Mouse (Mus musculus): ENCODE data around the gene Pcyt2. TPM values are rescaled to one million over a fixed set of nuclear protein-coding genes. Genes with fewer than 3 reads are reported as not detected.
A peak's percentile ranks its signal among the peaks of the same experiment; 100 is the strongest.

Gene Pcyt2
- total and polyA plus RNA-seq, 3 experiments: 51.8 to 111 (median 55.6) TPM

DNA sequence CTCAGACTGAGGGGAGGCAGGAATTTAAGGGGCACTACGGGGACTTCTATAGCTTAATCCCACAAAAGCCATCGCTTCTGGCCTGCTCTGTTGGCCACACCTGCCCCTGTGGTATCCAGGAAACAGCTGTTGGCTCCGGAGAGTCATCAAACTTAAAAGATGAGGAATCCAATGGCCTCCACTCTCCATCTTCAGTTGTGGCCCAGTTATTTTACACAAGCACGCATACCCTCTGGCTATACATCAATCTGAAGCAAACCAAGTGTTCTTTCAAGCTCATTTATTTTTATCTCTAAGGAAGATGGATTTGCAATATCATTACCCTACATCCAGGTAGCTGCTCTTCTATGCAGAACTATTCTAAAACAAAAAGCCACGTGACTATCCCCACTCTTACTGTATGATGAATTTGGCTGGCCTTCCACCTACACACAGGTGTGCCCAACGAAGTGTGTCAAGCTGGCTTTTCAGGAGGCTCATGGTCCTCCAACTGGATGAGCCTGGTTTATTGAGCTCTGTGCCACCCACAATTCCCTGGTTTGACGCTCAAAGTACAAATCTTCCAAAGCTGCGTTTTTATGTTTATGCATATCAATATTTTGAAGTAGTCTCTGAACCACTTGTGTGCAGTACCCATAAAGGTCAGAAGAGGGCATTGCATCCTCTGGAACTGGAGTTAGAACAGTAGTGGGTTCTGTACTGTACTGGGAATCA is 35.3 kb downstream of the Pcyt2 start:
- TF ChIP-seq EP300 (IDR thresholded peaks at IDR 0.05; ENCODE audit: insufficient read depth, low read depth, low read length): no peak
- TF ChIP-seq POLR2A (IDR thresholded peaks at IDR 0.05; ENCODE audit: insufficient read depth, low read depth, low read length): no peak
- TF ChIP-seq CTCF (IDR thresholded peaks at IDR 0.05): peak; percentile 76
- WGBS: 68% methylated on average over 8 of the region's 8 CpGs
- Histone ChIP-seq H3K4me3 (peak overlapping the region; percentile 72), H3K36me3 (ENCODE audit: control insufficient read depth, insufficient read depth, low read length) (peaks cover 6% of the 10 kb centered on the region), H3K79me2 (replicated peaks; ENCODE audit: control insufficient read depth, insufficient read depth, low read length) (peaks cover 5% of the 10 kb centered on the region), H3K9ac (ENCODE audit: low read depth, low read length) (peak overlapping the region; percentile 98; the same call in 1 of the 2 replicates), H3K27me3 (ENCODE audit: control insufficient read depth, insufficient read depth, low read length) (no peaks in the 10 kb centered on the region), H3K27ac (peak overlapping the region; percentile 94), H3K4me1 (ENCODE audit: control insufficient read depth, insufficient read depth, low read length) (peaks cover 7% of the 10 kb centered on the region)
- DNase-seq: no peak
- intact Hi-C loops (cut with DNase I): loop anchor here (2.0 to 5.0 kb wide), 3 partner anchors 30 to 130 kb away; partner anchors contain the start of genes Cenpx, Lrrc45 and Mcrip1

DNA sequence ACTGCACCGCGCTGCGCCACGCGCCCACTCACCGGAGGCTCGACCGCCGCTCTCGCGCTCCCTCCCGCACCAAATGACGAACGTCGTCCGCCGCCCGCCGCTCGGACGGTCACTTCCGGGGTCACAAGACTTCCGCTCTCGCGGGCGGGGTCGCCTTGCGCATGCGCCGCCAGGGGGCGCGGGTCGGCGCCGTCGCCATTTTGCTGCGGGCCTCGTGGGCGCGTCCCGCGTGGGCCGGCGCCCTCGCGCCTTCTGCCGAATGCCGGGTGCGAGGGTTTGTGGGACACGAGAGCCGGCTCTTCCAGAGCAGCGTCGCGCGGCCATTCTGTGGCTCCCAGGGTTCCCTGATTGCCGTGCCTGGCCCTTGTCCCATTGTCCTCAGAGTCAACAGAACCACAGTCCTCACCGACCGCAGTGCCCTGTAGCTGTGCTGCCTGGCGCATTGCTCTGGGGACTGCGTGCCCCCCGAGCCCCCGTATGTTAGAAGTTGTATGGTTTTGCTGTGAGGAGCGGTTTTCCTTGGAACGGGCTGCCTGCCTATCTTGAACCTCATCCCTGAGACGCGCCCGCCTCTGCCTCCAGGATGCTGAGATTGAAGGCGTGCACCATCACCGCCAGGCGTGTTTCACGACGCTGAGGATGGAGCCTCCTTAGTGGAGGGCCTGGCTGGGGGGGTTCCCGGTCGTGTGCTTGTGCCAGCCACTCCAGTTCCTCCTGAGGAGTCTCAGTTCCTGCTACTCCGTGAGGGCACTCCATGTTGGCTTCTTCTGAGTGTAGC is 36.1 kb downstream of the Pcyt2 start, which contains the start of gene Arhgdia:
Gene Arhgdia (minus strand): TSS at position 135 of the 778 bp plus-strand sequence.
- 3% methylated on average over 75 of the region's 75 CpGs for WGBS
- peak within 1 kb of the TSS; percentile 72 for H3K4me3 ChIP-seq
- DNase-seq: peak; percentile 93 to 94
- no peaks in the 10 kb centered on the region for H3K27me3 ChIP-seq (ENCODE audit: control insufficient read depth, insufficient read depth, low read length)
- H3K36me3 ChIP-seq (ENCODE audit: control insufficient read depth, insufficient read depth, low read length): peaks cover 6% of the 10 kb centered on the region
- peaks cover 7% of the 10 kb centered on the region for H3K4me1 ChIP-seq (ENCODE audit: control insufficient read depth, insufficient read depth, low read length)
- H3K9ac ChIP-seq (ENCODE audit: low read depth, low read length): peak within 1 kb of the TSS; percentile 98
- H3K27ac ChIP-seq: peak within 1 kb of the TSS; percentile 94
- intact Hi-C loops (cut with DNase I): loop anchor here (1.0 to 5.0 kb wide), 4 partner anchors 8 to 131 kb away; partner anchors contain the start of genes Cenpx, Lrrc45, Mcrip1 and P4hb
- peaks cover 5% of the 10 kb centered on the region for H3K79me2 ChIP-seq (replicated peaks; ENCODE audit: control insufficient read depth, insufficient read depth, low read length)
- peak; percentile 90 for TF ChIP-seq POLR2A (IDR thresholded peaks at IDR 0.05; ENCODE audit: insufficient read depth, low read depth, low read length)
- TF ChIP-seq EP300 (IDR thresholded peaks at IDR 0.05; ENCODE audit: insufficient read depth, low read depth, low read length): peak; percentile 55; the same call in 1 of the 2 replicates
- TF ChIP-seq CTCF (IDR thresholded peaks at IDR 0.05): peak; percentile 79

DNA sequence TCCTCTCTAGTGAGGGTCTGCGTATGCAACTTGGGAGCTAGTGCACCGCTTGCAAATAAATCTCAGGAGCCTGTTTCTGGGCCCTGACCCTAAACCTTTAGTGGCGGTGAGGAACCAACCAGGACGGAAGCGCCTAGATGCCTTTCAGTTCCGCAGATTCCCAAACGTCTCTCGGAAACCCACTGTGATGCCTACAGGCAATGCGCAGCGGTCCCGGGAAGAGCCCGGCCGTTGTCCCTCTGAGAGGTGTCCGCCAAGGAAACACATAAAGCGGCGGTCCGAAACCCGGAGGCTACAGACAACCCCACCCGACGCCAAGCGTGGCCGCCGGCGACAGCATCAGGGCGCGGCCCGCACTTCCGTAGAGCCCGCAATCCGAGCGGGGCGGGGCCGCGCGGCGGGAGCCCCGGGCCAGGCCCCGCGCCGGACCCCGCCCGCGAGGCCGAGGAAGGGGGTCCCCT is 36.8 kb downstream of the Pcyt2 start:
- Histone ChIP-seq H3K27ac (peak overlapping the region; percentile 94), H3K36me3 (ENCODE audit: control insufficient read depth, insufficient read depth, low read length) (peaks cover 6% of the 10 kb centered on the region), H3K4me3 (peak overlapping the region; percentile 72), H3K27me3 (ENCODE audit: control insufficient read depth, insufficient read depth, low read length) (no peaks in the 10 kb centered on the region), H3K79me2 (replicated peaks; ENCODE audit: control insufficient read depth, insufficient read depth, low read length) (peaks cover 5% of the 10 kb centered on the region), H3K4me1 (ENCODE audit: control insufficient read depth, insufficient read depth, low read length) (peaks cover 7% of the 10 kb centered on the region), H3K9ac (ENCODE audit: low read depth, low read length) (peak overlapping the region; percentile 98)
- peak; percentile 74 to 75 for DNase-seq
- 1% methylated on average over 43 of the region's 44 CpGs for WGBS
- no peak for TF ChIP-seq EP300 (IDR thresholded peaks at IDR 0.05; ENCODE audit: insufficient read depth, low read depth, low read length)
- intact Hi-C loops (cut with DNase I): loop anchor here (1.0 to 5.0 kb wide), 3 partner anchors 8 to 131 kb away; partner anchors contain the start of genes Cenpx, Lrrc45, Mcrip1 and P4hb

DNA sequence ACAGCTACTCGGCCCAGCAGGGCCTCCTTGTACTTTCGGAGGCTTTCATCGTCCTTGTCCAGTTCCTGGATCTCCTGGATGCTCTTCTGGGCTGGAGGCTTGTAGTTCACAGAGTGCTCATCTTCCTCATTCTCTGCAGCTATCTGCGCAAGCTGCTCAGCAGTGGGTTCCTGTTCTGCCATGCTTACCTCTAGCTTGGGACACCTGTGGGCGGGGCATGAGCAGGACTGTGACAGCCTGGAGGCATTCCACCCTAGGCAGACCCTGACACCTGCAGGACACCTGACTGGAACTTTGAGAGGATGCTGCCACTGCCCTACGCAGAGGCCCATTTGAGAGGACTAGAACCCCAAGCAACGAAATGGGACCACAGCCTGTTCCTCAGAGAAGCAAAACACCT is 37.5 kb downstream of the Pcyt2 start:
- H3K27ac ChIP-seq: peak overlapping the region; percentile 94
- H3K36me3 ChIP-seq (ENCODE audit: control insufficient read depth, insufficient read depth, low read length): peaks cover 6% of the 10 kb centered on the region
- WGBS: 41% methylated on average over 7 of the region's 7 CpGs
- peaks cover 5% of the 10 kb centered on the region for H3K79me2 ChIP-seq (replicated peaks; ENCODE audit: control insufficient read depth, insufficient read depth, low read length)
- no peaks in the 10 kb centered on the region for H3K27me3 ChIP-seq (ENCODE audit: control insufficient read depth, insufficient read depth, low read length)
- peaks cover 7% of the 10 kb centered on the region for H3K4me1 ChIP-seq (ENCODE audit: control insufficient read depth, insufficient read depth, low read length)
- peak overlapping the region; percentile 72 for H3K4me3 ChIP-seq
- DNase-seq: peak; percentile 22 to 38
- no peak for TF ChIP-seq POLR2A (IDR thresholded peaks at IDR 0.05; ENCODE audit: insufficient read depth, low read depth, low read length)
- TF ChIP-seq EP300 (IDR thresholded peaks at IDR 0.05; ENCODE audit: insufficient read depth, low read depth, low read length): no peak
- no peak for TF ChIP-seq CTCF (IDR thresholded peaks at IDR 0.05)
- H3K9ac ChIP-seq (ENCODE audit: low read depth, low read length): peak overlapping the region; percentile 98
- intact Hi-C loops (cut with DNase I): loop anchor here (5.0 kb wide), 2 partner anchors 33 to 132 kb away; partner anchors contain the start of genes Cenpx, Lrrc45 and Mcrip1

DNA sequence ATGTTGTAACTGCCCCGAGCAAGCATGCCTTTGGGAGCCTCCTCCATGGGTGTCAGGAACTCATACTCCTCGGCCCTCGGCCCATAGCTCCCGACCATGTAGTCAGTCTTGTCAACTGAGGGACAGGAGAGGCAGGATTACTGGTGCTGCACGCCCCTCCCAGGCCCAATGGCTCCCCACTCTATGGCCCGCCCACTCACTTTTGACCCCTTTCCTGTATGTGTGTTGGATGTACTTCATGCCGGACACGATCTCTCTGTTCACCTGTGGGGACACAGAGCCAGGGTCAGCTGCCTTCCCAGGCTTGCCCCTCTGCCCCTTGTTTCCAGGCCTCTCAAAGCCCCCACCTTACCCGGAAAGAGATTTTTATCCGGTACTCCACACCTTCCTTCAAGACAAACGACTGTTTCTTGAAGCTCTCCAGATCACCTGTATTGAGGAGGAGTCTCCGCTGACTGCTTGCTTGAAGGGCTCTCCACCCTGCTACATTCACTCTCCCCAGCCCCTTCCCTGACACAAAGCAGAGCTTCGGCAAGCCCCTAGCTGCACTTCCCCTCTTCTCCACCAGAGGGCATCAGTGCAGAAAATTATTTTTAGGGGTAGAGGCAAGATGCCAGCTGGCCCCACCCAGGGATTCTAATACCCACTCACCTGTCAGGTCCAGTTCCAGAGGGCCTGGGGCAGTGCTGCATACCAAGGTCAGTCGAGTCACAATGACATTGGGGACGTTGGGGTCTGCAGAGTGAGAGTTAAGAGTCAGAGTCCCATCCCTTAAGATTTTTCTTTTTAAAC is 38.2 kb downstream of the Pcyt2 start:
- peak overlapping the region; percentile 94 for H3K27ac ChIP-seq

More for the DNA sequence above, 38.2 kb downstream of the Pcyt2 start:
- Histone ChIP-seq H3K27me3 (ENCODE audit: control insufficient read depth, insufficient read depth, low read length) (no peaks in the 10 kb centered on the region), H3K36me3 (ENCODE audit: control insufficient read depth, insufficient read depth, low read length) (peaks cover 6% of the 10 kb centered on the region), H3K4me3 (peak overlapping the region; percentile 72), H3K79me2 (replicated peaks; ENCODE audit: control insufficient read depth, insufficient read depth, low read length) (peaks cover 5% of the 10 kb centered on the region), H3K4me1 (ENCODE audit: control insufficient read depth, insufficient read depth, low read length) (peaks cover 7% of the 10 kb centered on the region), H3K9ac (ENCODE audit: low read depth, low read length) (no peak overlapping the region)
- DNase-seq: peak; percentile 65 to 84
- intact Hi-C loops (cut with DNase I): loop anchor here (2.0 to 5.0 kb wide), 3 partner anchors 32 to 133 kb away; partner anchors contain the start of genes Cenpx, Lrrc45 and Mcrip1
- TF ChIP-seq EP300 (IDR thresholded peaks at IDR 0.05; ENCODE audit: insufficient read depth, low read depth, low read length): 0 out of 2 replicates have a peak, but pooled peaks have one; percentile 32
- TF ChIP-seq POLR2A (IDR thresholded peaks at IDR 0.05; ENCODE audit: insufficient read depth, low read depth, low read length): no peak
- TF ChIP-seq CTCF (IDR thresholded peaks at IDR 0.05): no peak; the same call in 1 of the 2 replicates
- WGBS: 49% methylated on average over 15 of the region's 15 CpGs

Data from heart, adult 2 months (tissue).